ENCODE assay signal across 23 mouse cellular contexts in the genomic region with DNA sequence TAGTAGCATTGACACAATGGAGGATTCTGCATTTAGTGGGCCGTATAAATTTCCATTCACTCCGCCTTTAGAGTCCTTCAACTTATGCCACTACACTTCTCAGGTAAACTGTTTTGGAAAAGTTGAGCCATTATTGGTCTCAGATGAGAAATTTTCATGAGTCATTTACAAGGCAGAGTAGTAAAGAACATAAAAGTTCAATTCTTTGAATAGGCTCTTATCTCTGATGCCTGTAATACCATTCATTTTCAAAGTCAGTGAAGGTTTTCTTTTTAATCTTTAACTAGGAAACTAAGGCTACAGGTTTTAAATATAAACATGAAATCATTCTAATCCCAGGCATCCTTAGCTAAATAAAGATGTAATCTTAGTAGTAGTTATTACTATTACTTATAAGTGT. TPM values are rescaled to one million over a fixed set of nuclear protein-coding genes. Genes with fewer than 3 reads are reported as not detected.
A peak's percentile ranks its signal among the peaks of the same experiment; 100 is the strongest.
DNase-seq lines count a peak whose midpoint lies in the region; ATAC-seq and TF ChIP-seq lines count a peak whose summit lies in the region.
"Had no signal": no experiment of that assay in that cellular context is flagged by ENCODE, and none has a peak within 500 bp of the region (broad histone marks: within the 10 kb centered on the region; RNA-seq: fewer than 3 reads in every experiment).

No protein-coding gene starts in this region.

- in situ Hi-C loops in Patski (cut with MboI; ENCODE audit: low pct_unique_long_range_greater_than_20kb), result no loop called here

- 81% methylated on average over 2 of the region's 2 CpGs for WGBS in kidney, embryonic 16.5 days
- WGBS in intestine, embryonic 16.5 days, result 67% methylated on average over 2 of the region's 2 CpGs

- peaks cover 12% of the 10 kb centered on the region for H3K36me3 ChIP-seq in kidney, embryonic 16.5 days (ENCODE audit: insufficient read depth, low read length)
- H3K36me3 ChIP-seq in intestine, embryonic 16.5 days (ENCODE audit: control insufficient read depth, insufficient read depth, low read length), result no peaks in the 10 kb centered on the region

- H3K27ac ChIP-seq in kidney, embryonic 16.5 days (ENCODE audit: low read length), result 0 out of 2 replicates have a peak overlapping the region, but pooled peaks have one; percentile 20
- H3K27ac ChIP-seq in intestine, embryonic 16.5 days (ENCODE audit: low read length), result no peak overlapping the region
- H3K27ac ChIP-seq: embryonic facial prominence, embryonic 10.5 days; embryonic facial prominence, embryonic 12.5 days; forebrain, embryonic 13.5 days; forebrain, embryonic 15.5 days had no signal

- no peak overlapping the region for H3K4me2 ChIP-seq in kidney, embryonic 16.5 days (replicated peaks; ENCODE audit: low read depth, low read length)
- no peak overlapping the region for H3K4me2 ChIP-seq in intestine, embryonic 16.5 days (ENCODE audit: low read depth, low read length)
- H3K4me2 ChIP-seq: embryonic facial prominence, embryonic 12.5 days; forebrain, embryonic 13.5 days; forebrain, embryonic 15.5 days had no signal

- H3K9me3 ChIP-seq in kidney, embryonic 16.5 days (ENCODE audit: low read length), result no peaks in the 10 kb centered on the region
- no peaks in the 10 kb centered on the region for H3K9me3 ChIP-seq in intestine, embryonic 16.5 days (ENCODE audit: control insufficient read depth, low read length)
- H3K9me3 ChIP-seq: embryonic facial prominence, embryonic 10.5 days; embryonic facial prominence, embryonic 12.5 days; forebrain, embryonic 13.5 days; forebrain, embryonic 15.5 days; G1E had no signal

- ATAC-seq in kidney, embryonic 16.5 days (ENCODE audit: low FRiP score, low TSS enrichment), result no peak
- ATAC-seq in Patski, result peak; percentile 39
- peak; percentile 75 for ATAC-seq in intestine, embryonic 16.5 days
- ATAC-seq: CD4-positive, CD25-positive, alpha-beta regulatory T cell, adult 4 months; forebrain, embryonic 13.5 days; forebrain, embryonic 15.5 days; forebrain, postnatal 0 days had no signal

- POLR2A ChIA-PET in Patski (lab: Charles Lee), result no interaction called here

- no peak overlapping the region for H3K4me3 ChIP-seq in kidney, embryonic 16.5 days (ENCODE audit: low read length)
- no peak overlapping the region for H3K4me3 ChIP-seq in intestine, embryonic 16.5 days (ENCODE audit: low read length)
- H3K4me3 ChIP-seq: embryonic facial prominence, embryonic 10.5 days; embryonic facial prominence, embryonic 12.5 days; forebrain, embryonic 13.5 days; forebrain, embryonic 15.5 days had no signal

- H3K4me1 ChIP-seq in kidney, embryonic 16.5 days (ENCODE audit: insufficient read depth, low read length), result 0 out of 2 replicates have a peak, but pooled peaks cover 3% of the 10 kb centered on the region
- 0 out of 2 replicates have a peak, but pooled peaks cover 2% of the 10 kb centered on the region for H3K4me1 ChIP-seq in intestine, embryonic 16.5 days (ENCODE audit: control insufficient read depth, insufficient read depth, low read length)
- H3K4me1 ChIP-seq: embryonic facial prominence, embryonic 10.5 days; embryonic facial prominence, embryonic 12.5 days; forebrain, embryonic 13.5 days; forebrain, embryonic 15.5 days had no signal

- DNase-seq in kidney, postnatal 4 days, result no peak
- DNase-seq in Patski (ENCODE audit: low read depth, low spot score), result no peak
- DNase-seq in cerebellum, postnatal 25 days, result no peak
- DNase-seq in yolk sac, embryonic 10.5 days (ENCODE audit: low spot score), result no peak
- DNase-seq: adrenal gland, adult 2 months; adrenal gland, postnatal 10 days; adrenal gland, postnatal 25 days; B cell, adult 2 months; cerebellum, adult 11 months; cerebellum, adult 18-20 months; cerebellum, adult 8-10 months; cerebellum, adult 9-11 months; cerebellum, postnatal 14 days; forebrain, postnatal 0 days had no signal

- CTCF ChIA-PET in Patski (lab: Charles Lee), result no interaction called here

- H3K9ac ChIP-seq in kidney, embryonic 16.5 days (replicated peaks; ENCODE audit: low read length), result no peak overlapping the region
- no peak overlapping the region for H3K9ac ChIP-seq in intestine, embryonic 16.5 days (ENCODE audit: low read depth, low read length)
- H3K9ac ChIP-seq: embryonic facial prominence, embryonic 12.5 days; forebrain, embryonic 13.5 days; forebrain, embryonic 15.5 days; forebrain, postnatal 0 days had no signal

- no peaks in the 10 kb centered on the region for H3K27me3 ChIP-seq in kidney, embryonic 16.5 days (ENCODE audit: insufficient read depth, low read length)
- H3K27me3 ChIP-seq in Patski, result no peaks in the 10 kb centered on the region
- no peaks in the 10 kb centered on the region for H3K27me3 ChIP-seq in intestine, embryonic 16.5 days (replicated peaks; ENCODE audit: control insufficient read depth, insufficient read depth, low read length)
- H3K27me3 ChIP-seq: CH12.LX; embryonic facial prominence, embryonic 12.5 days; forebrain, embryonic 13.5 days; forebrain, embryonic 15.5 days had no signal

- TF ChIP-seq CTCF in Patski (IDR thresholded peaks at IDR 0.05), result no peak

RNA-seq across cellular contexts. Expression of gene Exoc5, which starts 12.4 kb away (rescaled TPM):
- 40.4 and 42.5 TPM in 2 replicates for polyA plus RNA-seq in kidney, embryonic 16.5 days (2015; fragmentation: Nextera tagmentation; extraction: Ambion mirVana)
- 38.4 TPM for polyA plus RNA-seq in Patski (2021)
- 31.6 and 33.2 TPM in 2 replicates for polyA plus RNA-seq in intestine, embryonic 16.5 days (2015; fragmentation: Nextera tagmentation; extraction: Ambion mirVana)

RNA-seq across cellular contexts. Expression of gene Ap5m1, which starts 12.9 kb away (rescaled TPM):
- 26.5 and 28.7 TPM in 2 replicates for polyA plus RNA-seq in kidney, embryonic 16.5 days (2015; fragmentation: Nextera tagmentation; extraction: Ambion mirVana)
- polyA plus RNA-seq in Patski (2021), result 17.2 TPM
- polyA plus RNA-seq in intestine, embryonic 16.5 days (2015; fragmentation: Nextera tagmentation; extraction: Ambion mirVana), result 24.8 and 25.3 TPM in 2 replicates
